Comparison of ENCODE assay signal across 8 mouse cellular contexts in genomic region chr9:72871506-72872297, GRCm38 (mm10). TPM values are rescaled to one million over a fixed set of nuclear protein-coding genes. Genes with fewer than 3 reads are reported as not detected.
DNase-seq lines count a peak whose midpoint lies in the region; ATAC-seq and TF ChIP-seq lines count a peak whose summit lies in the region.

No protein-coding gene starts in this region.

- H3K9me3 ChIP-seq in lung, postnatal 0 days (ENCODE audit: low read length): no peaks in the 10 kb centered on the region
- no peaks in the 10 kb centered on the region for H3K9me3 ChIP-seq in limb, embryonic 13.5 days
- H3K9me3 ChIP-seq in stomach, embryonic 16.5 days (replicated peaks; ENCODE audit: control insufficient read depth, low read length): no peaks in the 10 kb centered on the region

- no peak overlapping the region for H3K27ac ChIP-seq in lung, postnatal 0 days (ENCODE audit: low read length)
- H3K27ac ChIP-seq in limb, embryonic 13.5 days: no peak overlapping the region
- H3K27ac ChIP-seq in stomach, embryonic 16.5 days (ENCODE audit: low read length): 0 out of 2 replicates have a peak overlapping the region, but pooled peaks have one; percentile 4

- no peaks in the 10 kb centered on the region for H3K27me3 ChIP-seq in lung, postnatal 0 days (replicated peaks; ENCODE audit: insufficient read depth, low read length)
- H3K27me3 ChIP-seq in limb, embryonic 13.5 days: no peaks in the 10 kb centered on the region
- H3K27me3 ChIP-seq in stomach, embryonic 16.5 days (ENCODE audit: control insufficient read depth, insufficient read depth, low read length): no peaks in the 10 kb centered on the region

- peak overlapping the region; percentile 32 for H3K4me2 ChIP-seq in lung, postnatal 0 days (replicated peaks; ENCODE audit: low read depth, low read length)
- H3K4me2 ChIP-seq in limb, embryonic 13.5 days (replicated peaks): peak overlapping the region; percentile 57
- H3K4me2 ChIP-seq in stomach, embryonic 16.5 days (ENCODE audit: low read depth, low read length): peak overlapping the region; percentile 26

- TF ChIP-seq CTCF in lung, postnatal 0 days (IDR thresholded peaks at IDR 0.05): no peak

- TF ChIP-seq EP300 in lung, postnatal 0 days (IDR thresholded peaks at IDR 0.05): no peak

- intact Hi-C loops in left cerebral cortex, postnatal 36 days (cut with DNase I): no loop called here

- H3K4me3 ChIP-seq in lung, postnatal 0 days (ENCODE audit: low read depth, low read length): no peak overlapping the region
- peak overlapping the region; percentile 15; the same call in 1 of the 2 replicates for H3K4me3 ChIP-seq in limb, embryonic 13.5 days
- H3K4me3 ChIP-seq in stomach, embryonic 16.5 days (replicated peaks; ENCODE audit: low read length): no peak overlapping the region

- no peak for DNase-seq in lung, postnatal 0 days (ENCODE audit: low spot score)
- DNase-seq in lung, postnatal 25 days (ENCODE audit: low spot score): no peak
- DNase-seq in forelimb bud, embryonic 11.5 days (ENCODE audit: low read depth, low spot score): peak; percentile 63
- no peak for DNase-seq in cerebellum, adult 11-12 months
- no peak for DNase-seq in left cerebral cortex, postnatal 36 days (ENCODE audit: low spot score in 2 of 2)
- DNase-seq in lung, adult 18-20 months: no peak

- H3K9ac ChIP-seq in lung, postnatal 0 days (replicated peaks; ENCODE audit: low read depth): no peak overlapping the region
- H3K9ac ChIP-seq in limb, embryonic 13.5 days: 0 out of 2 replicates have a peak overlapping the region, but pooled peaks have one; percentile 8
- H3K9ac ChIP-seq in stomach, embryonic 16.5 days (ENCODE audit: low read length): no peak overlapping the region

- H3K36me3 ChIP-seq in lung, postnatal 0 days (ENCODE audit: insufficient read depth, low read length): no peaks in the 10 kb centered on the region
- no peaks in the 10 kb centered on the region for H3K36me3 ChIP-seq in limb, embryonic 13.5 days
- H3K36me3 ChIP-seq in stomach, embryonic 16.5 days (ENCODE audit: control insufficient read depth, insufficient read depth, low read length): no peaks in the 10 kb centered on the region

- WGBS in lung, postnatal 0 days: 15% methylated on average over 13 of the region's 13 CpGs
- WGBS in limb, embryonic 13.5 days: 12% methylated on average over 13 of the region's 13 CpGs
- 12% methylated on average over 13 of the region's 13 CpGs for WGBS in stomach, embryonic 16.5 days

- no peak for ATAC-seq in lung, postnatal 0 days
- ATAC-seq in limb, embryonic 13.5 days (ENCODE audit: low FRiP score, low read depth): no peak
- ATAC-seq in stomach, embryonic 16.5 days (ENCODE audit: insufficient read depth, low FRiP score): 0 out of 2 replicates have a peak, but pooled peaks have one; percentile 13

- H3K4me1 ChIP-seq in lung, postnatal 0 days (ENCODE audit: insufficient read depth, low read depth, low read length): no peaks in the 10 kb centered on the region
- peaks cover 14% of the 10 kb centered on the region for H3K4me1 ChIP-seq in limb, embryonic 13.5 days
- H3K4me1 ChIP-seq in stomach, embryonic 16.5 days (ENCODE audit: control insufficient read depth, insufficient read depth, low read length): peaks cover 10% of the 10 kb centered on the region

RNA-seq across cellular contexts. Expression of gene Pygo1, which starts 53.7 kb away (rescaled TPM):
- polyA plus RNA-seq in lung, postnatal 0 days (2015; fragmentation: Nextera tagmentation; extraction: Ambion mirVana): 1.8 TPM in 2 replicates
- 9.2 and 9.9 TPM in 2 replicates for polyA plus RNA-seq in limb, embryonic 13.5 days (2015; fragmentation: Nextera tagmentation; extraction: Ambion mirVana)
- 2.5 and 2.8 TPM in 2 replicates for polyA plus RNA-seq in stomach, embryonic 16.5 days (2015; fragmentation: Nextera tagmentation; extraction: Ambion mirVana)
- 10 to 100 TPM; 14.3 to 17.2 TPM for total RNA-seq in left cerebral cortex, postnatal 36 days (2021)
